In genomic region chr11:23895060-23895426, GRCm38 (mm10) we compare ENCODE assay signal across 1 mouse cellular context.
TF ChIP-seq lines count a peak whose summit lies in the region.

Gene Papolg, minus strand, starts transcription at chr11:23895253.

TF ChIP-seq in CH12.LX, 34 proteins besides CTCF, POLR2A, EP300 and RAD21 (continued from another document):
- no peak for TF ChIP-seq ETS1 (conservative IDR thresholded peaks at IDR 0.05; ENCODE audit: low read depth, low read length)
- TF ChIP-seq NRF1 (IDR thresholded peaks at IDR 0.05; ENCODE audit: low read depth, low read length): 0 out of 2 replicates have a peak, but pooled peaks have one; percentile 17
- no peak for TF ChIP-seq JUN (IDR thresholded peaks at IDR 0.05; ENCODE audit: insufficient read depth, low read depth, low read length)
- TF ChIP-seq RCOR1 (conservative IDR thresholded peaks at IDR 0.05; ENCODE audit: low read depth, low read length): no peak
- TF ChIP-seq CHD2 (IDR thresholded peaks at IDR 0.05; ENCODE audit: low read length): no peak
- TF ChIP-seq USF2 (conservative IDR thresholded peaks at IDR 0.05; ENCODE audit: low read depth, low read length): no peak
